Mouse (Mus musculus) lung, embryonic 14.5 days (tissue): ENCODE measurements around the gene Pigq. TPM values are rescaled to one million over a fixed set of nuclear protein-coding genes. Genes with fewer than 3 reads are reported as not detected.

Experiments
- ATAC-seq: fragments of 200-750 bp; cut with Nextera tagmentation; 2 replicates; pipeline ENCODE4 v1.8.0; 2017; ENCODE audit warnings: mild to moderate bottlenecking, moderate TSS enrichment, moderate library complexity; ENCODE audit not compliant: insufficient read depth
- DNase-seq: peaks from one replicate; pipeline ENCODE4 v3.0.0-alpha.2; 2015
- H3K27ac ChIP-seq: fragments of 300-500 bp; sonication (generic); 2 replicates; pipeline ENCODE4 v1.5.1; 2014; ENCODE audit warnings: low read depth, mild to moderate bottlenecking, moderate library complexity
- H3K27me3 ChIP-seq: fragments of 300-500 bp; sonication (generic); 2 replicates; pipeline ENCODE4 v1.6.1; 2014; ENCODE audit warnings: low read length, control low read depth; ENCODE audit not compliant: insufficient read depth
- H3K36me3 ChIP-seq: fragments of 300-500 bp; sonication (generic); 2 replicates; pipeline ENCODE4 v1.6.1; 2014; ENCODE audit warnings: control low read depth; ENCODE audit not compliant: insufficient read depth
- H3K4me1 ChIP-seq: fragments of 300-500 bp; sonication (generic); 2 replicates; pipeline ENCODE4 v1.6.1; 2014; ENCODE audit warnings: antibody characterized with exemption, control low read depth; ENCODE audit not compliant: insufficient read depth
- H3K4me2 ChIP-seq: fragments of 300-500 bp; sonication (generic); 2 replicates; pipeline ENCODE4 v1.6.1; 2014; ENCODE audit warnings: mild to moderate bottlenecking
- H3K4me3 ChIP-seq: fragments of 300-500 bp; sonication (generic); 2 replicates; pipeline ENCODE4 v1.5.1; 2014; ENCODE audit warnings: low read depth, low read length
- H3K9ac ChIP-seq: fragments of 300-500 bp; sonication (generic); 2 replicates; pipeline ENCODE4 v1.6.1; 2014
- H3K9me3 ChIP-seq: fragments of 300-500 bp; sonication (generic); 2 replicates; pipeline ENCODE4 v1.6.1; 2016; ENCODE audit warnings: low read depth, low read length, control low read depth
- CTCF ChIP-seq: IDR thresholded peaks from 2 replicates; pipeline ENCODE4 v1.5.1; 2016; ENCODE audit warnings: antibody characterized with exemption, low read depth
- WGBS: fragments of 180-500 bp; shearing (Covaris S2); extraction: QIAGEN DNeasy Blood & Tissue Kit; methylation state at CpG from one replicate; pipeline ENCODE4 v1.1.7; 2014; 5-methylcytosine and 5-hydroxymethylcytosine counted together
- polyA plus RNA-seq: library from polyadenylated mRNA; unstranded; fragments of >200 nt; fragmentation: Nextera tagmentation; extraction: Ambion mirVana; gene quantifications from 2 replicates; pipeline ENCODE4 v1.2.1, GENCODE M21; 2014

Pigq gene
- polyA plus RNA-seq, 1 experiment from 2014 or later: 69.0 TPM

DNA sequence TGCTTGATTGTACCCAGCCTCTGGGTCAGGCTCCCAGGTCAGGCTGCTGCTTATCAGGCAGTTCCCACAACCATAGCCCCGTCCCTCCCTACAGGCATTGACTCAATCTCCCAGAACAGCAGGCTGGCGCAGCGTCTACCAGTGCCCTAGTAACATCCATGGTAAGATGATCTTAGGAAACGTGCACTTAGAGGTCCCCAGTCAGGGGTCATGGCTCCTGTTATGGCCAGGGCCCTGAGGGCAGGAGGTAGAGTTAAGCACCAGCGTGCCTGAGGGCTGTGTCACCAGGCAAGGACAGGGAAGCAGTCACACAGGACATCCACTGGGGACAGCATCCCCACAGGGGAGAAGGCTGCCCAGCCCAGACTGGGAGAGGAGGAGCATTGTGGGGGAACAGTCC lies 62.4 kb downstream of the Pigq start:
- no peak for TF ChIP-seq CTCF
- H3K4me1 ChIP-seq: no peaks in the 10 kb centered on the region
- DNase-seq: no peak
- no peaks in the 10 kb centered on the region for H3K27me3 ChIP-seq
- ATAC-seq: no peak
- peaks cover 66% of the 10 kb centered on the region for H3K36me3 ChIP-seq
- H3K9me3 ChIP-seq: no peaks in the 10 kb centered on the region
- H3K4me3 ChIP-seq: no peak overlapping the region
- H3K27ac ChIP-seq: no peak overlapping the region
- H3K9ac ChIP-seq: no peak overlapping the region
- H3K4me2 ChIP-seq: no peak overlapping the region
- 40% methylated on average over 5 of the region's 5 CpGs for WGBS

DNA sequence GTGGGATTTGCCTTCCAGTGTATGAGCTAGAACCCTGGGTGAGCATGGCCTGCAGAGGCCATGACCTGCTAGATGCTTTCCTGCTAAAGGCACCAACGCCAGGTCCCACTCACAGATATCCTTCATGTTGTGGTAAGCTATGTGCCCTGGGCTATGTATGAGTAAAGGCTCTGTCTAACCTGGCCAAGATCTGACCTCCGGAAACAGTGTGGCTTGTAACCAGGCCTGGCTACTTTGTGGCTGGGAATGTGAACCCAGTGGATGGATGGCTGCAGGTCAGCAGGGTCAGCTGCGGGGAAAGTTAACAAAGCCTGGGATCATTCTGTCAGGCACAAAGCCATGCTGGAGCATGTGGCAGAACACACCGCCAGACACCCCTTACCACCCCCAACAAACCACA lies 63.0 kb downstream of the Pigq start:
- Histone ChIP-seq H3K4me3 (no peak overlapping the region), H3K36me3 (peaks cover 66% of the 10 kb centered on the region), H3K9me3 (no peaks in the 10 kb centered on the region), H3K27me3 (no peaks in the 10 kb centered on the region), H3K4me1 (no peaks in the 10 kb centered on the region), H3K4me2 (no peak overlapping the region), H3K9ac (no peak overlapping the region), H3K27ac (0 out of 2 replicates have a peak overlapping the region, but pooled peaks have one; percentile 30)
- TF ChIP-seq CTCF: no peak
- ATAC-seq: no peak
- DNase-seq: no peak
- 32% methylated on average over 4 of the region's 4 CpGs for WGBS

DNA sequence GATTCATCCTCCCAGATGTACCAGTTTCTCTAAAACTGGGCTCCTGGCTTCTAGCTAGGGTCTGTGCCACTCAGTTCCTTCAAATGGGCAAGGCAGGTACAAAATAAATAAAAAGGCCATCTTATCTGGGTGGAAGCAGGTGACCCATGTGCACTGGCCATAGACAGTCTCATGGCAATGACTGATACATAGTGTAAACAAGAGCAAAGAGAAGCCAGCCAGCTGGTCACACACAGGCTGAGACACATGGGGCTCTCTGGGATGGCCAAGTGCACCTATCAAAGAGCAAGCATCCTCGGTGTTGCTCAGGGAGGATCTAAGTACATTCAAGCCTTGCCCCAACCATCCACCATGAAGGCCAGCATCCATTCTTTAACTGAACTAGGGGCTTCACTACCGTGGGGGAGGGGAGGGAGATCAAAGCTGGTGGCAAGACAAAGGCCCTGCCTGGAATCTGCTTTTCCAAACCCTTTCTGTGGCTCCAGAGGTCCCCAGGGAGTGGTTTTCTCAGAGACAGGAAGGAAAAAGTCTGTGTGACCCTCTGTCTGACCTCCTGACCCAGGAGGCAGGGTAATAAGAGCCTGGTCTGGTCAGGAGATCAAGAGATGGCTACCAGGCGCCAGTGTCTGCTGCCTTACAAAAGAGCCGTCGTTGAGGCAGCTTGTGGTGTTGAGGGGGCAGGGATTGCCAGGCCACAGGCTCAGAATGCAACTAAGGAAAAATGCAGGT lies 63.7 kb downstream of the Pigq start:
- Histone ChIP-seq H3K9me3 (no peaks in the 10 kb centered on the region), H3K36me3 (peaks cover 66% of the 10 kb centered on the region), H3K27me3 (no peaks in the 10 kb centered on the region), H3K4me3 (no peak overlapping the region), H3K9ac (no peak overlapping the region), H3K4me1 (peaks cover 4% of the 10 kb centered on the region; the same call in 1 of the 2 replicates), H3K4me2 (no peak overlapping the region), H3K27ac (0 out of 2 replicates have a peak overlapping the region, but pooled peaks have one; percentile 30)
- no peak for TF ChIP-seq CTCF
- WGBS: 14% methylated on average over 5 of the region's 5 CpGs
- ATAC-seq (no peak), DNase-seq (no peak)

DNA sequence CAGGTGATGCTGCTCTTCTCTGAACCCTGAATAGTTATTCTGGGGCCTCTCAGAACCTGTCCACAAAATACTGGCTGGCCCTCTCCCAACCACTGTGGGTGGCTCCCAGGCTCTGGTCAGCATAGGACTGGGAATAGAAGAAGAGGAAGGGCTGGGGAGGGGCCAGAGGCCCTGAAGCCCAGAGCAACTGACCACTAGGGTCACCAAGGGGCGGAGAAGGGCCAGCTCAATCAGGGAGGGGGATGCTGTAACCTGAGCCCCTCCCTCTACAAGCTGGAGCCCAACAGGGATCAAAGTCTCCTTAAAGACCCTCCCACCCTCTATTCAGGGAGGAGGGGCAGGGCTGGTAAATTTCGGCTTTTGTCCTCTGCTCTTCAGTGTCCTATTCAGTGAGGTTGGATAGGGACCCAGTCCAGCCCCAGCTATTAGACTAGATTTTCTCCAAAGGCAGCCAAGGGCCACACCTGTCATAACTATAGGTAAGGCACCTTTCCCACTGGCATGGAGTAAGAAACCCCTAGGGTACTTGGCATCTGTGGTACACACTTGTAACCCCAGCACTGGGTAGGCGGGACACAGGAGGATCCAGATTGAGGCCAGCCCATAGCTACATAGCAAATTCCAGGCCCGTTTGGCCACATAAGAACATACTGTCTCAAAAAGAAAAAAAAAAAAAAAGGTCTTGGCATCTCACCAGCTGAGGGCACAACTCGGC lies 64.4 kb downstream of the Pigq start, which contains the start of gene Wfikkn1:
Gene Wfikkn1 (minus strand): TSS at position 663 of the 715 bp plus-strand sequence.
- Histone ChIP-seq H3K9ac (no peak within 1 kb of the TSS), H3K27ac (0 out of 2 replicates have a peak within 1 kb of the TSS, but pooled peaks have one; percentile 30), H3K9me3 (no peaks in the 10 kb centered on the region), H3K4me3 (no peak within 1 kb of the TSS), H3K4me2 (no peak within 1 kb of the TSS), H3K4me1 (peaks cover 7% of the 10 kb centered on the region; the same call in 1 of the 2 replicates), H3K27me3 (no peaks in the 10 kb centered on the region), H3K36me3 (peaks cover 66% of the 10 kb centered on the region)
- ATAC-seq (no peak), DNase-seq (no peak)
- WGBS: 38% methylated on average over 5 of the region's 5 CpGs
- TF ChIP-seq CTCF: no peak

DNA sequence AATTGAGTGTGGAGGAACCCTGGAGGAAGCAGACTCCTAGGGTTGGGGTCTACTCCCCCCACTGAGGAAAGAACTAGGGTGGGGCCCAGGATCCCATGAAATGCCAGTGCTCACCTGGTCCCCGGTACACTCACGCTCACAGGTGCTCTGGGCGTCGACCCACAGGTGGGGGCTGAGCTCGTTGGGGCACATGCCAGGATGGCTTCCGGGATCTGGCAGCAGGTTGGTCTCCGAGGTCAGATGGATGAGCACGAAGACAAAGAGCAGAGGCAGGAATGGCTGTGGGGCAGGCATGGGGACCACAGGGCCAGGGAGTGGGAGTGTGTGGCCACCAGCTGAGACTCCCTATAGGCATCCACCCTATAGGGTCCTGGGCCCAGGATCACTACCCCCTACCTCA lies 65.0 kb downstream of the Pigq start:
- Histone ChIP-seq H3K36me3 (peaks cover 60% of the 10 kb centered on the region), H3K27me3 (no peaks in the 10 kb centered on the region), H3K27ac (no peak overlapping the region), H3K4me1 (peaks cover 7% of the 10 kb centered on the region; the same call in 1 of the 2 replicates), H3K9ac (no peak overlapping the region), H3K4me3 (no peak overlapping the region), H3K4me2 (no peak overlapping the region), H3K9me3 (no peaks in the 10 kb centered on the region)
- no peak for TF ChIP-seq CTCF
- ATAC-seq (no peak), DNase-seq (no peak)
- WGBS: 75% methylated on average over 8 of the region's 8 CpGs

DNA sequence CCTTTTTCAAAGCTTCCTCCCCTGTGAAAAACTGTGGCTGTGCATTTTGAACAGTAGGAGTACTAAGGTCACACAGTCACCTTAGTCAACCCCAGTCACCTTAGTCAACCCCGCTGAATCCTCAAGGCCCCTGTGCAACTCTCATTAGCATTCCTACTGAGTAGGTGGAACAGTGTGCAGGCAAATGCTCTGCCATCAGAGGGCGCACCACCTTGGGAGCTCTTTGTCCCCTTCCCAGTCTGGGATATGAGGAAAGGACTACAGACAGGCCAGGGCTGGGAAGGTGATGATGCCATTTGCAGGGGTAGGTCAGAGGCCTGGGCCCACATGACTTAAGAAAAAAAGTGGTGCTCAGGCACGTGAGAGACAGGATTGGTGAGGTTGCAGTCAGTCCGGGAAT lies 65.5 kb downstream of the Pigq start:
- ATAC-seq: no peak
- Histone ChIP-seq H3K4me3 (no peak overlapping the region), H3K4me2 (no peak overlapping the region), H3K4me1 (peaks cover 7% of the 10 kb centered on the region; the same call in 1 of the 2 replicates), H3K9ac (no peak overlapping the region), H3K27ac (no peak overlapping the region), H3K27me3 (no peaks in the 10 kb centered on the region), H3K36me3 (peaks cover 55% of the 10 kb centered on the region), H3K9me3 (no peaks in the 10 kb centered on the region)
- WGBS: 52% methylated on average over 4 of the region's 4 CpGs
- peak; percentile 39 for DNase-seq
- peak; percentile 58 for TF ChIP-seq CTCF

DNA sequence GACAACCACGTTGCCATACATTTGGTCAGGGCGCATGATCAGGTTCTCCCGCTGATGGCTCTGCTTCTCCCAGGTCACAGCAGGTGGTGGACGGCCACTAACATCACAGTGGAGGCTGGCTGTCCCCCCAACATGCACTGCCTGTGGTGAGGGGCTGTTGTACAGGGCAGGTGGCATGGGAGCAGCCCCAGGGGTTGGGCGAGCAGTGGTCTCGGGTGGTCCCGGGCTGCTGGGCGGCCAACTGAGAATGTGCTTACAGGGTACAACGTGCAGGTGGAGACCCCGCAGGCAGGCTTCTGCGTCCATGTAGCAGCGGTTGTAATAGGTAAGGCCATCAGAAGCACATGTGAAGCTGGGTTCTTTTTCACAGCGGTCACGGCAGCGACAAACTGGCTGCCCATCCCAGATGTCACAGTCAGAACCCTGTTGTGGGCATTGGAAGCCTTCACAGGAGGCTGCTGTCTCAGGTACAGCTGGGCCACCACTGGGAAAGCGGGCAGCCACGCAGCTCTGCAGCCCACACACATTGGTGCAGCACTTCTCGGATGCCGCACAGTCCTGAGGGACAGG lies 66.0 kb downstream of the Pigq start:
- TF ChIP-seq CTCF: no peak

More for the DNA sequence above, 66.0 kb downstream of the Pigq start:
- no peak overlapping the region for H3K9ac ChIP-seq
- H3K36me3 ChIP-seq: peaks cover 49% of the 10 kb centered on the region
- no peak overlapping the region for H3K4me2 ChIP-seq
- 89% methylated on average over 19 of the region's 19 CpGs for WGBS
- DNase-seq: no peak
- H3K27me3 ChIP-seq: no peaks in the 10 kb centered on the region
- H3K4me1 ChIP-seq: peaks cover 12% of the 10 kb centered on the region; the same call in 1 of the 2 replicates
- no peak overlapping the region for H3K4me3 ChIP-seq
- ATAC-seq: no peak
- no peak overlapping the region for H3K27ac ChIP-seq
- H3K9me3 ChIP-seq: no peaks in the 10 kb centered on the region
